Mouse (Mus musculus): Measurements from ENCODE around the gene Gatd1.

DNA sequence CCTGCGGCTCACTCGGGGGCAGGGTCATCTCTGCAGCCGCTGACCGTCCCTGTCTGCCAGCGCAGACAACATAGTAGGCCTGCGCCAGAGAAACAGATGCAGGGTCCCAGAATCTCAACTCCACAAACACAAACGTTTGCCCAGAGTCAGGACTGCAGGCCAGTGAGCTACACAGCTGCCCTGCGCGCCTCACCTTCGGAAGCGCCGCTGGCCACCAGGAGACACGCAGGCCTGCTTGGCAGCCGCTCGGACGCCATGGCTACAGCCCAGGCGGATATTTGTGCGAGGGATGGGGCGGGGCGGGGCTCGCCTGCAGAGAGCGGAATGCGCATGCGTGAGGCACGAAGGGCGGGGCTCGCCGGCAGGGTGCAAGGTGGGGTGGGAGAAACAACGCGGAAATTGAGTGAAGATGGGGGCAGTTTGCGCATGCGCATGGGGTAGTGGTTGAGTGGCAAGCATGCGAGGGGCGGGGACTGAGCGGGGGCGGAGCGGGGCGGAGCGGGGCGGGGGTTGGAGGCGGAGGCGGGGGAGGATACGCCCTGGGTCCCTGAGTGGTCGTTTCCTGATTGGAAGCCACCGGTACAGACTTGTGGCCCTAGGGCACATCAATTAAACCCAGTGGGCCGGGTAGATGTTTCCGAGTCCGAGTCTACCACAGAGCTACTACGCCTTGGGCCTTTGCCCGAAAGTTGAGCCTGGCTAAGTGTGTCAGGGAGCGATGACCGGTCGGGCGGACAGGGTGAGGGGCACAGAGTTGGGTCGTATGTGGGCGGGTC is at the start of gene Gatd1:
- TF ChIP-seq CTCF (IDR thresholded peaks at IDR 0.05; ENCODE audit: extremely low read depth, insufficient read length, insufficient replicate concordance, low read depth, low read length) (no peak), POLR2A (IDR thresholded peaks at IDR 0.05; ENCODE audit: low read depth, low read length) (peak; percentile 86)
